Mouse (Mus musculus): ENCODE results near the gene Adk. TPM values are rescaled to one million over a fixed set of nuclear protein-coding genes. Genes with fewer than 3 reads are reported as not detected.

The Adk gene
- polyA plus RNA-seq, 1 experiment from 2014 or later: 155 TPM

DNA sequence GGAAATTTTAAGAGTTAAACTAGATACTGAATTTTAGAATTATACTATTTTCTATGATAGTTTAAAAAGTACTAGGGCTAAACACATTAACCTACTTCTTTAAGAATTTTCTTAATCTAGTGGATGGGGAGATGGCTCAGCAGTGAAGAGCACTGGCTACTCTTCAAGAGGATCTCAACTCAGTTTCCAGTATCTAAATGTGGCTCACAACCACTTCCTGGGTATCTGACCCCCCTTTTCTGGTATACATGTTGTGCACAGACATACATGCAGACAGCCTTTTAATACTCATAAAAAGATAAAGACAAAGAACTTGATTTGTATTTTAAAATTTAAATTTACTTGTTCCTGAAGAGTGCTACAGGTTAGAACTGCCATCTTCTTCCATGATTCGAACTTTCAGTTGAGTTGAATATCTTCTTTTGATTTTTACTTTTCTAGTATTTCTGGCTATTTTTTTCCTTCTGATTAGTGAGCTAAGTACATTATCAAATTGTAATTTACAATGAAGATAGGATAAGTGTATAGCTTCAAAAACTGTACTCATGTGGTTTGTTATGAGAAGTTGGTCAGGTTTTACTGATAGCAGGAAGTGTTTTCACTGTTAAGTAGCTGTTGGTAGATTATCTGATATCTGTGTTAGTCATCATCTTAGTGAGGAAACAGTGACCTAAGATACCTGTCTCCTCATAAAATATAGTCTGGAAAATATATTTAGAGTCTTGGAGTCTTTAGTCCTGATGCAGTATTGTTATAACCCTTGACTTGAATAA, 121.8 kb downstream of the Adk start:
- 98% methylated on average over 1 of the region's 1 CpGs for WGBS
- no peak for ATAC-seq (ENCODE audit: insufficient number of reproducible peaks, insufficient read depth, low FRiP score, low TSS enrichment, low read depth)
- no peaks in the 10 kb centered on the region for H3K36me3 ChIP-seq

DNA sequence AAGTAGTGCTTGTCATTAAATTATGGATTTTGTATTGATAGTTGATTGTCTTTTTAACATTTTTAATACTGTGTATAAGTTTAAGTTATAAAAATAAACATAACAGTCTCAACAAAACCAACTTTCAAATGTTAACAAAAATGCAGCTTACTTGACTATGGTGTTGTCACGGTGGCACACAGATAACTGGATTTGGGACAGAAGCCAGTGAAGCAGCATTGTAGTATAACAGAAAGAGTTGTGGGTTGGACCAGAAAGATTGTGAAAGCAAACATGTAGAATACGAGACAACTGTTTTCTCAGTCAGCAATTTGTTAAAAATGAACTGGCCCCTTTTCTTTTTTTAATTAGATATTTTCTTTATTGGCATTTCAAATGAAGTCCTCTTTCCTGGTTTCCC, 122.4 kb downstream of the Adk start:
- H3K4me2 ChIP-seq: no peak overlapping the region

More for the DNA sequence above, 121.8 kb downstream of the Adk start:
- Histone ChIP-seq H3K27ac (no peak overlapping the region), H3K9ac (replicated peaks) (no peak overlapping the region), H3K4me1 (replicated peaks) (no peaks in the 10 kb centered on the region), H3K4me3 (replicated peaks) (no peak overlapping the region), H3K4me2 (no peak overlapping the region), H3K9me3 (no peaks in the 10 kb centered on the region), H3K27me3 (no peaks in the 10 kb centered on the region)

DNA sequence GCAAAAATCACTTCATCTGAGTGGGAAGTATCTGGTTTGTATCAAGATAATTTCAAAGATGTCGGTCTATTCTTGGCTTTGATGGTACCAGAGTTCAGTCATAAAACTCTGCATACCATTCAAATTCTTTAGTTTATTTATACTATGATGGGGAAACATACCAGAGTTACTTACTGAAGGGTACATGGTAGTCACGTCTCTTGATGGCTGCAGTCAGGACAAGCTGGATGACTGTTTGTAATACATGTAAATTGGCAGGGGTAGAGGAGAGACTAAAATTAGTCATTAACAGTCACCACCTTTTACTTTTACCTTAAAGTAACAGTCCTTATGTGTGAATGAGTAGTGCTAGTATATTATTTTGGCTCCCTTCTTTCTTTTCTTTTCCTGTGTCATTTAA, 125.4 kb downstream of the Adk start:
- Histone ChIP-seq H3K9me3 (no peaks in the 10 kb centered on the region), H3K4me2 (no peak overlapping the region), H3K9ac (replicated peaks) (no peak overlapping the region), H3K36me3 (no peaks in the 10 kb centered on the region), H3K27ac (no peak overlapping the region), H3K4me1 (replicated peaks) (no peaks in the 10 kb centered on the region), H3K27me3 (no peaks in the 10 kb centered on the region), H3K4me3 (replicated peaks) (no peak overlapping the region)
- no peak for ATAC-seq (ENCODE audit: insufficient number of reproducible peaks, insufficient read depth, low FRiP score, low TSS enrichment, low read depth)
- 47% methylated on average over 2 of the region's 2 CpGs for WGBS

More for the DNA sequence above, 122.4 kb downstream of the Adk start:
- 94% methylated on average over 2 of the region's 2 CpGs for WGBS
- ATAC-seq (ENCODE audit: insufficient number of reproducible peaks, insufficient read depth, low FRiP score, low TSS enrichment, low read depth): no peak
- Histone ChIP-seq H3K4me1 (replicated peaks) (no peaks in the 10 kb centered on the region), H3K4me3 (replicated peaks) (no peak overlapping the region), H3K36me3 (no peaks in the 10 kb centered on the region), H3K9ac (replicated peaks) (no peak overlapping the region), H3K27me3 (no peaks in the 10 kb centered on the region), H3K27ac (no peak overlapping the region), H3K9me3 (no peaks in the 10 kb centered on the region)

DNA sequence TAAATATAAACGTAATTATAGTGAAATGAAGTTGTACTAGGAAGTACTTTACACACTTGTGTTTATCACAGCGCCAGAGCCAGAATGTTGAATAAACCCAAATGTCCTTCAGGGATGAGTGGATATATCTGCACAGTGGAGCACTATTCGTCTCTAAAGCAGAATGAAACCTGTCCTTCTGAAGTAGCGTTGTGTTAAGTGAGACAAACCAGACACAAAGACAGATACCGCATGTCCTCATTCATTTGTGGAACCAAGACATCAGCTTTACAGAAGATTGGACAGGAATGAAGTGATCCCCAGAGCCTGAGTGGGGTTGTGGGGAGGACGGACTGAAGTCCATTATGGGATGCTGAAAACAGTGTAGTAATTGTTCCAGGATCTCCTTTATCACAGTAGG, 126.0 kb downstream of the Adk start:
- ATAC-seq (ENCODE audit: insufficient number of reproducible peaks, insufficient read depth, low FRiP score, low TSS enrichment, low read depth): no peak
- 88% methylated on average over 6 of the region's 6 CpGs for WGBS
- H3K9ac ChIP-seq (replicated peaks): no peak overlapping the region

DNA sequence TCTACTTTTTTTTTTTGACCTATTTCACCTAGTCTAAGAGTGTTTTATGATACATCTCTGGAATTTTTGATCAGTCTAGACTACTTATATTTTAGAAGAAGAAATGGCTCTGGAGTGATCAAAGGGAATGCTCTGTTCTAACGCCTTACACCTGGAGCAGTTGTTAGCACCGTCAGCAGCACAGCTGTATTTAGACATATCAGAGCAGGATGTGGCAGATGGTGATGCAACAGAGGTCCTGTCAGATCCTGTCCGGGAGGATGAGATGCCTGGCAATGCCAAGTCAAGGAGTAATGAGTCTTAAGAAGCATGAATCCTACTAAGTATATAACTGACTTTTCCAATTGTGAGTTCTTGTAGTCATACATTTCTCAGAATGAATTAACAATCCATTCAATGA, 128.7 kb downstream of the Adk start:
- H3K4me1 ChIP-seq (replicated peaks): no peaks in the 10 kb centered on the region
- H3K9ac ChIP-seq (replicated peaks): no peak overlapping the region
- H3K9me3 ChIP-seq: no peaks in the 10 kb centered on the region
- 47% methylated on average over 3 of the region's 3 CpGs for WGBS
- no peak overlapping the region for H3K4me2 ChIP-seq
- H3K27me3 ChIP-seq: no peaks in the 10 kb centered on the region
- no peak overlapping the region for H3K27ac ChIP-seq
- H3K36me3 ChIP-seq: no peaks in the 10 kb centered on the region
- H3K4me3 ChIP-seq (replicated peaks): no peak overlapping the region
- no peak for ATAC-seq (ENCODE audit: insufficient number of reproducible peaks, insufficient read depth, low FRiP score, low TSS enrichment, low read depth)

More for the DNA sequence above, 126.0 kb downstream of the Adk start:
- Histone ChIP-seq H3K27me3 (no peaks in the 10 kb centered on the region), H3K27ac (no peak overlapping the region), H3K4me2 (no peak overlapping the region), H3K9me3 (no peaks in the 10 kb centered on the region), H3K4me1 (replicated peaks) (no peaks in the 10 kb centered on the region), H3K4me3 (replicated peaks) (no peak overlapping the region), H3K36me3 (no peaks in the 10 kb centered on the region)

DNA sequence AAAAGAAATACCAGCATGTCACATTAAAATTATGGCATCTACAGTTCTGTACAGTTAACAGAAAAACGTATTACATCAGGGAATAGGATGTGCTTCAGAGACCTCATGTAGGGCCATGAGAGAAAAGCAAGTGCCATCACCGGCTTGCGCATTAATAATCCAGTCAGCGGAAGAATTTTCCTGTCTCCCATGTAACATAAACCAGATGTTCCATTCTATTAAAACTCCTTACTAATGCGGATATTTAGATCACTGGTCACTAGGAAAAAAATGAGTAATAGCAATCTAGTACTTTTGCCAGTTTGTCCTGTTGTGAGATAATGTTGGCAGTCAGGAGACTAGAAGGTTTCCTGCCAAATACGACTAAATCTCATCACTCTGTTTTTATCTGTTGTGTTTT, 139.6 kb downstream of the Adk start:
- Histone ChIP-seq H3K36me3 (no peaks in the 10 kb centered on the region), H3K27ac (no peak overlapping the region), H3K4me1 (replicated peaks) (0 out of 2 replicates have a peak, but pooled peaks cover 2% of the 10 kb centered on the region), H3K9ac (replicated peaks) (no peak overlapping the region), H3K4me2 (no peak overlapping the region), H3K9me3 (no peaks in the 10 kb centered on the region), H3K27me3 (no peaks in the 10 kb centered on the region), H3K4me3 (replicated peaks) (no peak overlapping the region)
- 81% methylated on average over 6 of the region's 6 CpGs for WGBS
- ATAC-seq (ENCODE audit: insufficient number of reproducible peaks, insufficient read depth, low FRiP score, low TSS enrichment, low read depth): no peak

DNA sequence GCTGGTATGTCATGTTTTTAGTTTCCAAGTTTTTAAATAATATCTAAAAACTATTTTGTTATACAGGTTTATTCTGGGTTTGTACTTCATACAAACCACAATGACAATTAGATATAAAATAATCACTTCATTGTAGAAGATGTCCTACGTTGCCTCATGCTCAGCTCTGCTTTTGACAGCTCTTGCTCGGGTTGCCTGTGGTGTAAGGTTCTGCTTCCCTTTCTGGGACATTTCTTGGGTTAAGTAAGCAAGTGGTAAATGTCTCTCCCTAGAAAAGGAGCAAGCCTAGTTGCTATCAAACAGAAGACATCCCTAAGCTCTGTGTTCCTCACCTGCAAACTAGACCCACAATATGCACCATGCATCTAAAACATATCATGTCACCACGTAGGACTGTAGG, 140.4 kb downstream of the Adk start:
- Histone ChIP-seq H3K9ac (replicated peaks) (no peak overlapping the region), H3K4me1 (replicated peaks) (0 out of 2 replicates have a peak, but pooled peaks cover 2% of the 10 kb centered on the region), H3K4me3 (replicated peaks) (no peak overlapping the region), H3K36me3 (no peaks in the 10 kb centered on the region), H3K4me2 (no peak overlapping the region), H3K9me3 (no peaks in the 10 kb centered on the region), H3K27me3 (no peaks in the 10 kb centered on the region), H3K27ac (no peak overlapping the region)
- no peak for ATAC-seq (ENCODE audit: insufficient number of reproducible peaks, insufficient read depth, low FRiP score, low TSS enrichment, low read depth)
- 93% methylated on average over 3 of the region's 3 CpGs for WGBS

DNA sequence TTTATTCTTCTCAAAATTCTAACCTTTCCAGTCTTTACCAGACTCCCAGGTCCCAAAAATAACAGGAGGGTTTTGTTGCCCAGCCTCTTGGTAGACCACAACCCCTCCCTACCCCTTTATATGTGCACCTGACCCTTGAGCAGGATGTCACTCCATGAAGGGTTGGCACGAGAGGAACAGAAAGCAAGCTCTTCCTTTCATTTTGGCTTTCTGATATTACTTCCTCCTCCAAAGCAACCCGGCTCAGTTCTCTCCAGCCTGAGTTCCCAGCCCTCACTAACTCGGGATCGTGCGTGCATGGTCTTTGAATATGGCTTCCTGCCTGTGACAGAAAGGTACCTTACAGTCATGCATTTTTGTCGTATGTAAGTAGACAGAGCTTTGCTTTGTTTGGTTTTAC, 142.0 kb downstream of the Adk start:
- Histone ChIP-seq H3K27me3 (no peaks in the 10 kb centered on the region), H3K36me3 (no peaks in the 10 kb centered on the region), H3K9me3 (no peaks in the 10 kb centered on the region), H3K4me3 (replicated peaks) (no peak overlapping the region), H3K4me1 (replicated peaks) (0 out of 2 replicates have a peak, but pooled peaks cover 2% of the 10 kb centered on the region), H3K4me2 (no peak overlapping the region), H3K27ac (no peak overlapping the region), H3K9ac (replicated peaks) (no peak overlapping the region)
- no peak for ATAC-seq (ENCODE audit: insufficient number of reproducible peaks, insufficient read depth, low FRiP score, low TSS enrichment, low read depth)
- whole genome bisulfite sequencing: 81% methylated on average over 6 of the region's 6 CpGs

DNA sequence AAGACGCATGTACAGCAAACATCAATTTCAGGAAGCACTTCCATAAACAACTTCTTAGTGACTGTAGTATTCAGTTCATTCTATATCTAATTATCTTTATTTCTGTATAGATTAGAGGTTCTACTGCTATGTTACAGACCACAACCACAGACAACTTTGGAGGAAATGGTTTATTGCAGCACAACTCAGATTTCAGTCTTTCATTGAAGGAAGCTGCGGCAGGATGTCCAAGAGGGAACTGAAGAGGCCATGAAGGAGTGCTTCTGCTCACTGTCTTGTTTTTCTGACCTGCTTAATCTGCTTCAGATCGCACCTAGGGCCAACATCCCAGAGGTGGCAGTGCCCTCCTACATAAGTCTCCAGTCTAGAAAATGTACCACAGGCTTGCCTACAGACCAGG, 148.5 kb downstream of the Adk start:
- Histone ChIP-seq H3K9me3 (no peaks in the 10 kb centered on the region), H3K9ac (replicated peaks) (no peak overlapping the region), H3K4me1 (replicated peaks) (no peaks in the 10 kb centered on the region), H3K4me2 (no peak overlapping the region), H3K27ac (no peak overlapping the region), H3K4me3 (replicated peaks) (no peak overlapping the region), H3K36me3 (no peaks in the 10 kb centered on the region), H3K27me3 (no peaks in the 10 kb centered on the region)
- WGBS: 87% methylated on average over 3 of the region's 3 CpGs
- ATAC-seq (ENCODE audit: insufficient number of reproducible peaks, insufficient read depth, low FRiP score, low TSS enrichment, low read depth): no peak

DNA sequence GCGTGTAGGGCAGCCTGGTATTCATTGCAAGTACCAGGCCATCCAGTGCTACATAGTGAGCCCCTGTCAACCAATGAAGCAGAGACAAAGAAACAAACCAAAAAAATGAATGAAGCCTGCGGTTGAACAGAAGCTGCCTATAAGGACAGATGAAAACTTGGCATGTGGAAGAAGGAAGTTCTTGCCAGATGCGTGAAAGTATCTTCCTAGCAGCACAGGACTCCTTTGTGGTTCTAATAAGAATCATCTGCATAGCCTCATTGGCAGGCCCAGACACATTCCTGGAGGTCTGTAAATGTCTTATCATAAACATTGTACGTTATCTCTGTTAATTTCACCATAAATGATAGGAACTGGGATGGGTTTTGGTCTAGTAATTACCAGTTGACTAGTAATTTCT, 154.1 kb downstream of the Adk start:
- no peak overlapping the region for H3K4me3 ChIP-seq (replicated peaks)
- H3K36me3 ChIP-seq: no peaks in the 10 kb centered on the region
- no peak overlapping the region for H3K4me2 ChIP-seq
- H3K9ac ChIP-seq (replicated peaks): no peak overlapping the region
- WGBS: 92% methylated on average over 4 of the region's 4 CpGs
- no peaks in the 10 kb centered on the region for H3K4me1 ChIP-seq (replicated peaks)
- ATAC-seq (ENCODE audit: insufficient number of reproducible peaks, insufficient read depth, low FRiP score, low TSS enrichment, low read depth): no peak
- no peaks in the 10 kb centered on the region for H3K9me3 ChIP-seq
- no peaks in the 10 kb centered on the region for H3K27me3 ChIP-seq
- no peak overlapping the region for H3K27ac ChIP-seq

DNA sequence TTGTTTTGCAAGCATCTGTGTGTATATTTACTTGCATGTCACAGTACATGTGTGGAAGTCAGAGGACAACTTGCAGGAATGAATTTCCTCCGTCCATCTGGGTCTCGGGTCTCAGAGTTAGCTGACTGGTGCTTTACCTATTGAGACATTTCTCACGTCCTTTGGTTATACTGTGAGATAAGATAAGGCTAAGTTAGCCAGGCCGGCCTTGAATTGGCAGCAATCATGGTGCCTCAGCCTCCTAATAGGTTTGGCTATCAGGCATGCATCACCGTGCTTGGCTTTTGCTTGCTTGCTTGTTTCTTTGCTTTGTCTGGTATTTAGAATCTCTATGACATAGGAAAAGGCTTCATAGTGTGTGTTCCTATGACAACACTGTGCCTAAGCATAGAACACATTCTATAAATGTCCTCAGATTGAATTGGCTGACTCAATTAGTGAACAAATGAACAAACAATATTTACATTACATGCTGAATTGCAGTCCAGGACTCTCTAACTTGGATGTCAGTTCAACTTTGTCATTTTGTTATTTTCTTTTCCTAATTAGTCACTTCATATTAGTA, 169.3 kb downstream of the Adk start:
- WGBS: 90% methylated on average over 5 of the region's 5 CpGs
- Histone ChIP-seq H3K27me3 (no peaks in the 10 kb centered on the region), H3K4me1 (replicated peaks) (peaks cover 13% of the 10 kb centered on the region), H3K4me2 (no peak overlapping the region), H3K9me3 (no peaks in the 10 kb centered on the region), H3K36me3 (no peaks in the 10 kb centered on the region), H3K4me3 (replicated peaks) (no peak overlapping the region), H3K9ac (replicated peaks) (no peak overlapping the region), H3K27ac (no peak overlapping the region)
- ATAC-seq (ENCODE audit: insufficient number of reproducible peaks, insufficient read depth, low FRiP score, low TSS enrichment, low read depth): no peak

DNA sequence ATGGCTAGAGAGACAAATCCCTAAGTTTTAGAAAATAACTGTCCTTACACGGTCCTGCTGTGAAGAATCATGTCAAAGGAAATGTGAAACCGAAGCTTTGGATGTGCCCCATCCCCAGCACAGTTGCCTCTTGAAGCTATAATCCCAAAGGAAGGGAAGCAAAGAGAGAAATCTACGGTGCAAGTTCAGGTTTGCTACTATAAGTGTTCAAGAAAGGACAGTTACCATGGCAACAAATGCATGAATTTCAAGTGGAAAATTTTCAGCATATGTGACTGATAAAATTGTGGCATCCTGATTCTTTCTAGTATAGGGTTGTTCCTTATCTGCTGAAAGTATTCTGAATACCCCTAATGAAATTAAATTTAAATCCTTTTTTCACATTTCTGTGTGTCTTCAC, 169.8 kb downstream of the Adk start:
- 70% methylated on average over 3 of the region's 3 CpGs for WGBS
- no peak for ATAC-seq (ENCODE audit: insufficient number of reproducible peaks, insufficient read depth, low FRiP score, low TSS enrichment, low read depth)
- peaks cover 13% of the 10 kb centered on the region for H3K4me1 ChIP-seq (replicated peaks)

More for the DNA sequence above, 169.8 kb downstream of the Adk start:
- Histone ChIP-seq H3K9ac (replicated peaks) (no peak overlapping the region), H3K27ac (no peak overlapping the region), H3K36me3 (no peaks in the 10 kb centered on the region), H3K27me3 (no peaks in the 10 kb centered on the region), H3K9me3 (no peaks in the 10 kb centered on the region), H3K4me3 (replicated peaks) (no peak overlapping the region), H3K4me2 (no peak overlapping the region)
